Mouse (Mus musculus): ENCODE measurements around the gene Scube3. TPM values are rescaled to one million over a fixed set of nuclear protein-coding genes. Genes with fewer than 3 reads are reported as not detected.

Scube3 gene
- polyA plus RNA-seq, 1 experiment from 2014 or later = 2.5 TPM

DNA sequence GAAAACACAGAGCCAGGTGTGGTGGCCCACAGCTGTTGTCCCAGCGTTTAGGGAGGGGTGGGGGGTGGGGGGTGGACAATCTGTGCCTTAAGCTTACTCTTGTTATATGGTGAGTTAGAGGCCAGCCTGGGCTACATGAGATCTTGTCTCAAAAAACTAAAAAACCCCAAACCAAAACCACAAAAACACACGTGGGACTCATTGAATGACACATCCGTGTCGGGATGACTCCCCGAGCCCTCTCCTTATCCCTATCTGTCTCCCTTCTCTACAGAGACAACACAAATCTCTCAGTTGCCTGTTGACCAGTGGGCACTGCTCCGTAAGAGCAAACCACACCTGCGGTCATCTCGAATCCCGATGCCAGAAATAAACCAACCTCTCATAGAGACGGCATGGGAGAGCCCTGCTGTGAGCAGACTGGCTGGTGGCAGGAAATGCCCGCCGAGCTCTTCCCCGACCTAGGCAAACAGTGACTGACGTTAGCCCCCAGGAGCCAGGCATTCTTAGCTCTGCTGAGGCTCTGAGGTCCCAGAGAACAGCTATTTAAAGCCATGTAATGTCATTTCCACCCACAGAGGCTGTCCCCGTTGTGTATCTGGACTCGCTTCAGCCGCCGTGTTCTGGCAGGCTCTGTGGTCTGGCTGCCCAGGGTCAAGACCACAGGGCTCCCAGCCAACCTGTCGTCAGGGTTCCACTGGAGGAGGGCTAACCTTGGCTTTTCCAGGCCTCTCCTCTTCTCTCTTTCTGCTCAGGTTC, 24.3 kb upstream of the Scube3 start:
- no peak for DNase-seq
- ATAC-seq (ENCODE audit: insufficient read depth) = no peak
- Histone ChIP-seq H3K27me3 (ENCODE audit: insufficient read depth, low read length) (no peaks in the 10 kb centered on the region), H3K9me3 (ENCODE audit: low read depth, low read length) (0 out of 2 replicates have a peak, but pooled peaks cover under 1% of the 10 kb centered on the region), H3K36me3 (ENCODE audit: insufficient read depth) (no peaks in the 10 kb centered on the region), H3K4me1 (ENCODE audit: insufficient read depth) (no peaks in the 10 kb centered on the region), H3K4me3 (ENCODE audit: low read depth, low read length) (no peak overlapping the region), H3K4me2 (no peak overlapping the region), H3K27ac (ENCODE audit: low read depth) (no peak overlapping the region), H3K9ac (no peak overlapping the region)
- no peak for TF ChIP-seq CTCF (IDR thresholded peaks at IDR 0.05; ENCODE audit: low read depth)
- 38% methylated on average over 19 of the region's 19 CpGs for WGBS

DNA sequence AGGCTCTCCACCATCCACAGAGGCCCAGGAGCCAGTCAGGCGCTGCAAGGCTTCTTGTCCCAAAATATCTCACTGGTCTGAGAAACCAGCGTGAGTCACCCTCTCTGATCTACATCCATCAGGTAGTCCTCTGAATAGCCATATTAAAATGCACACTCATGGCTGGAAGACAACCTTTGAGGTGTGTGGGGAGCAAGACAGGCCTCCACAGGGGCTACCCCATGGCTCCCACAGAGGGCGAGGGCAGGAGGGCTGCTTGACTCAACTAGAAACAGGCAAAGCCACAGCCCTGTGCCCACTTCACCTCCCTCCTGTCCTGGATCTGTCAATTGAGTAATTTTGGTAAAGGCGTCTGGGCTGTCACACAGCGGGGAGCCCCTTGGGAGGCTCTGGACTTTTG, 21.5 kb upstream of the Scube3 start:
- no peak overlapping the region for H3K9ac ChIP-seq
- H3K36me3 ChIP-seq (ENCODE audit: insufficient read depth) = no peaks in the 10 kb centered on the region
- no peak for ATAC-seq (ENCODE audit: insufficient read depth)
- no peaks in the 10 kb centered on the region for H3K9me3 ChIP-seq (ENCODE audit: low read depth, low read length)
- H3K4me1 ChIP-seq (ENCODE audit: insufficient read depth) = no peaks in the 10 kb centered on the region
- no peak overlapping the region for H3K4me2 ChIP-seq
- TF ChIP-seq CTCF (IDR thresholded peaks at IDR 0.05; ENCODE audit: low read depth) = no peak
- DNase-seq = no peak
- H3K27me3 ChIP-seq (ENCODE audit: insufficient read depth, low read length) = no peaks in the 10 kb centered on the region
- 83% methylated on average over 5 of the region's 5 CpGs for WGBS
- no peak overlapping the region for H3K27ac ChIP-seq (ENCODE audit: low read depth)
- no peak overlapping the region for H3K4me3 ChIP-seq (ENCODE audit: low read depth, low read length)

DNA sequence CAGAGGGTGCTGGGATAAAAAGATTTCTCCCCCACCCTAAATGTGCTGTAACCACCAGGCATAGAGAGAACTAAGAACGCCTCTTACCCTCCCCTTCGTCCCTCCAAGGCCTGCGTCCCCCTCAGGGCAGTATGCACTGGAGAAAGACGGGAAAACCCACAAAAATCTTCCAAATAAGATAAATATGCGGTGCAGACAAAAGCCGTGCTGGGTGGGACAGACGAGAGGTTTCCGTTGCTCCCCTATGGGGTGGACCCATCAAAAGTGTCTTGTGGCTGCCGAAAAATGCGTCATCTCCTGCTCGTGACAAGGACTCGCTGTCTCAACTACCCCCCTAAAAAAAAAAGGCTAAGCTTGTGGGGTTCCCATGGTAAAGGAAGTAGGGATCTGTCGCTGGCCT, 19.0 kb upstream of the Scube3 start:
- Histone ChIP-seq H3K27ac (ENCODE audit: low read depth) (no peak overlapping the region), H3K9me3 (ENCODE audit: low read depth, low read length) (no peaks in the 10 kb centered on the region), H3K4me3 (ENCODE audit: low read depth, low read length) (no peak overlapping the region), H3K9ac (no peak overlapping the region), H3K36me3 (ENCODE audit: insufficient read depth) (no peaks in the 10 kb centered on the region), H3K27me3 (ENCODE audit: insufficient read depth, low read length) (no peaks in the 10 kb centered on the region), H3K4me1 (ENCODE audit: insufficient read depth) (no peaks in the 10 kb centered on the region), H3K4me2 (no peak overlapping the region)
- ATAC-seq (ENCODE audit: insufficient read depth) (no peak), DNase-seq (no peak)
- TF ChIP-seq CTCF (IDR thresholded peaks at IDR 0.05; ENCODE audit: low read depth) = no peak
- 58% methylated on average over 13 of the region's 13 CpGs for WGBS

DNA sequence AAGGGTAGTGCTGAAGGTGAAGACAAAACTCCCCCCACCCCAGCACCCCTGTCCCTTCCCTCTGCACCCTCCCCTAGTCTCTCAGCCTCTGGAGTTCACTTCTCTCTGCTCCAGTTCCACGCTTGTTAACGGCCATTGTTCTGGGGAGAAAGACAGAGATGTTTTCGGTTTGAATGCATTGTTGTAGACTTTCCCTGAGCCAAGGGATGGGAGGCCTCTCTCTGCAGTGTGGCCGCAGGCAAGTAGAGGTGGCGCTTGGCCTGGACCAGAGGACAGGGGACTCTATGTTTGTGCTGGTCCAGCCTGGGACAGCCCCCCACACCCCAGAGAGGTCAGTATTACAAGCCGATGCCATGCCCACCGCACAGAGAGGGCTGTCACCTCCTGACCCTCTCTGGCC, 18.3 kb upstream of the Scube3 start:
- Histone ChIP-seq H3K4me3 (ENCODE audit: low read depth, low read length) (no peak overlapping the region), H3K9me3 (ENCODE audit: low read depth, low read length) (no peaks in the 10 kb centered on the region), H3K36me3 (ENCODE audit: insufficient read depth) (no peaks in the 10 kb centered on the region), H3K27me3 (ENCODE audit: insufficient read depth, low read length) (no peaks in the 10 kb centered on the region), H3K27ac (ENCODE audit: low read depth) (no peak overlapping the region), H3K9ac (no peak overlapping the region), H3K4me2 (no peak overlapping the region), H3K4me1 (ENCODE audit: insufficient read depth) (no peaks in the 10 kb centered on the region)
- no peak for TF ChIP-seq CTCF (IDR thresholded peaks at IDR 0.05; ENCODE audit: low read depth)
- no peak for DNase-seq
- 54% methylated on average over 7 of the region's 7 CpGs for WGBS
- no peak for ATAC-seq (ENCODE audit: insufficient read depth)

DNA sequence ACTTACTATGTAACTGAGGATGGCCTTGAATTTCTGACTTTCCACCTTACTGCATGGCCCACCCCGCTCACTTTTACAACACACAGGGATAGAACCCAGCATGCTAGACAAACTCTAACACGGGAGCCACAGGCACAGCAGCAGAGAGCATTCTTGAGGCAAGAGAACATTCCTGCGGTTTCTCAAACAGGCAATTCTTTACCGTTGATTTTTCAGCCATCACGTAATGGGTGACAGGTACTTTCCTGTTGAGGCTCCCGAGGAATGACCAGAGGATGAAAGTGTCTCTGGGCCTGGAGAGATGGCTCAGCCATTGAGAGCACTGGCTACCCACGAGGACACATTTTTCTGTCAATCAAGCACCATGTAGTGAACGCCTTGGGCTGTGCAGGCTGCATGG, 17.6 kb upstream of the Scube3 start:
- H3K9ac ChIP-seq = no peak overlapping the region
- no peak overlapping the region for H3K4me3 ChIP-seq (ENCODE audit: low read depth, low read length)
- H3K36me3 ChIP-seq (ENCODE audit: insufficient read depth) = no peaks in the 10 kb centered on the region
- no peak overlapping the region for H3K27ac ChIP-seq (ENCODE audit: low read depth)
- TF ChIP-seq CTCF (IDR thresholded peaks at IDR 0.05; ENCODE audit: low read depth) = no peak
- H3K4me1 ChIP-seq (ENCODE audit: insufficient read depth) = no peaks in the 10 kb centered on the region
- WGBS = 36% methylated on average over 8 of the region's 8 CpGs
- no peak overlapping the region for H3K4me2 ChIP-seq
- DNase-seq = peak; percentile 41
- no peaks in the 10 kb centered on the region for H3K9me3 ChIP-seq (ENCODE audit: low read depth, low read length)
- H3K27me3 ChIP-seq (ENCODE audit: insufficient read depth, low read length) = no peaks in the 10 kb centered on the region
- ATAC-seq (ENCODE audit: insufficient read depth) = no peak

DNA sequence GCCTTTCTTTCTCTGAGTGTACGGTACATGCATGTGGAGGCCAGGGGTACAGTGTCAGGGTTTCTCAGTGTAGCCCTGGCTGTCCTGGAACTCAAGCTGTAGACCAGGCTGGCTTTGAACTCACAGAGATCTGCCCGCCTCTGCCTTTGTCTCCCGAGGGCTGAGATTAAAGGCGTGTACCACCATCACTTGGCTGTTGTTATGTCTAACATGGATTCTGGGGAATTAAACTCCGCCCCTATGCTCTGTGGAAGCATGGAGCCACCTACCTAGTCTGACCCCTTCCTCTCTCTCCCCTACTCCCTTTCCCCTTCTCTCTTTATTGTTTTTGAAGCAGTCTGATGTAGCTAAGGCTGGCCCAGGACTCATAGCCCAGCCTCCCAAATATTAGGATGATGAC, 12.1 kb upstream of the Scube3 start:
- TF ChIP-seq CTCF (IDR thresholded peaks at IDR 0.05; ENCODE audit: low read depth) = no peak
- WGBS = 91% methylated on average over 5 of the region's 5 CpGs
- no peak for DNase-seq
- H3K4me3 ChIP-seq (ENCODE audit: low read depth, low read length) = no peak overlapping the region
- H3K9me3 ChIP-seq (ENCODE audit: low read depth, low read length) = no peaks in the 10 kb centered on the region
- H3K36me3 ChIP-seq (ENCODE audit: insufficient read depth) = no peaks in the 10 kb centered on the region
- no peak overlapping the region for H3K4me2 ChIP-seq
- no peaks in the 10 kb centered on the region for H3K4me1 ChIP-seq (ENCODE audit: insufficient read depth)
- ATAC-seq (ENCODE audit: insufficient read depth) = no peak
- no peaks in the 10 kb centered on the region for H3K27me3 ChIP-seq (ENCODE audit: insufficient read depth, low read length)
- H3K27ac ChIP-seq (ENCODE audit: low read depth) = no peak overlapping the region
- no peak overlapping the region for H3K9ac ChIP-seq

DNA sequence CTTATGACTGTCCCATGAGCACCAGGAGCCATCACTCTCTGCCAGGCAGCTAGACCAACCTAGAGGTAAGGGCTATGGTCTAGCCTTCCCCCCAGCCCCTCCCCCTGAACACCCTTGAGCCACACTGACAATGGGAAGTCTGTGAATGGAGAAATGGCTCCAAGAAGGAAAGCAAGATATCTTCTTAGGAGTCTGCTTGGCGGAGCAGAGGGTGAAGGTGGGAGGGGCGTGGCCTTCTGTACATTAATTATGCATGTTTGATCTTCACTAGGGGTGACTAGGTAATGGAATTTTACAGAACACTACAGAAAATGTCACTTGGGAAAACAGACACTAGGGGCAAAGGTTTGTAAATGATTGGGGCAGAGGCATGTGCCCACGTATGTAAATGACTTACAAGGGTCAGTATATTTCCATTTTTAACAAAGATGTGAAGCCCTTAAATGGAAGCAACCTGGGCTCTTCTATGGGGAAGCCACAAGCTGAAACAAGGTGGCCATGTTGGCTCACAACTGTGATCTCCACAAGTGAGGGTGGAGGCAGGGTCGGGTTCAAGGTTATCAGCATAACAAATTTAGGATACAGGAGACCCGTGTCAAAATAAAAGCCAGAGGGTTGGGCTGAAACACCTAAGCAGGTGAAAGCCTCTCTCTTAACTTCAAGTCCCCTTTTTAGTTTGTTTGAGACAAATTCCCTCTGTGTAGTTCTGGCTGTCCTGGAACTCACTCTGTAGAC, 11.4 kb upstream of the Scube3 start:
- H3K27me3 ChIP-seq (ENCODE audit: insufficient read depth, low read length) = no peaks in the 10 kb centered on the region
- no peak overlapping the region for H3K9ac ChIP-seq
- H3K36me3 ChIP-seq (ENCODE audit: insufficient read depth) = no peaks in the 10 kb centered on the region
- H3K27ac ChIP-seq (ENCODE audit: low read depth) = no peak overlapping the region
- DNase-seq (no peak), ATAC-seq (ENCODE audit: insufficient read depth) (no peak)
- H3K4me3 ChIP-seq (ENCODE audit: low read depth, low read length) = no peak overlapping the region
- H3K9me3 ChIP-seq (ENCODE audit: low read depth, low read length) = no peaks in the 10 kb centered on the region
- no peak for TF ChIP-seq CTCF (IDR thresholded peaks at IDR 0.05; ENCODE audit: low read depth)
- H3K4me2 ChIP-seq = no peak overlapping the region
- WGBS = 56% methylated on average over 5 of the region's 5 CpGs
- H3K4me1 ChIP-seq (ENCODE audit: insufficient read depth) = no peaks in the 10 kb centered on the region
